Mouse (Mus musculus) heart, postnatal 36 days (tissue): ENCODE results near the gene Dkkl1. TPM values are rescaled to one million over a fixed set of nuclear protein-coding genes. Genes with fewer than 3 reads are reported as not detected.

Source experiments
- DNase-seq, 2 experiments: peaks; one replicate each; pipeline ENCODE4 v3.0.0; 2021 to 2022
- intact Hi-C: fragments of 180-260 bp; cut with DNase I; formaldehyde crosslinking; loops from one replicate; pipeline ENCODE4 v1.15.1; 2025
- total RNA-seq, 2 experiments: library from RNA; stranded (reverse); gene quantifications; 2 replicates each; pipeline ENCODE4 v1.2.3; 2021

The Dkkl1 gene
- total RNA-seq, 2 experiments from 2014 or later = not detected

GRCm38 (mm10) chr7:45195341-45196175, 16.4 kb downstream of the Dkkl1 start:
- DNase-seq = no peak
- intact Hi-C loops = no loop called here

- intact Hi-C loops = no loop called here
Measured at GRCm38 (mm10) chr7:45193871-45194785, 17.8 kb downstream of the Dkkl1 start.

DNA sequence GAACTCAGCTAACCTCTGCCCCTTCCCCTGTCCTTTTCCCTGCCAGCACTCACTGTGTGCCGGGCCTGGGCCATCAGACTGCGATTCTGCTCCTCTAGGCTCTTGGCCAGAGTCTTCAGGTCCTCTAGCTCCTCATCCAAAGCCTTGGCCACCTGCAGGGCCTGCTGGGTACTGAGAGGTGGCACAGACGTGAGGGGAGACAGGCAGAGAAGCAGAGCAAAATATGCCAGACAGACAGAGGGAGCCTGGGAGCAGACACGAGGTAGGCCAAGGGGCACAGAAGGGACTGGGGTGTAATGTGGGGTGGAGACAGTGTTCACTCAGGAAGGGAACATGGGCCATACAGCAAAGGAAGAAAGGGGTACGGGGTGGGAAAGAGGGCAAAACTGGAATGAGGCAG, 18.5 kb downstream of the Dkkl1 start:
- intact Hi-C loops = no loop called here
- no peak for DNase-seq

More at GRCm38 (mm10) chr7:45193871-45194785, 17.8 kb downstream of the Dkkl1 start:
- DNase-seq = no peak

DNA sequence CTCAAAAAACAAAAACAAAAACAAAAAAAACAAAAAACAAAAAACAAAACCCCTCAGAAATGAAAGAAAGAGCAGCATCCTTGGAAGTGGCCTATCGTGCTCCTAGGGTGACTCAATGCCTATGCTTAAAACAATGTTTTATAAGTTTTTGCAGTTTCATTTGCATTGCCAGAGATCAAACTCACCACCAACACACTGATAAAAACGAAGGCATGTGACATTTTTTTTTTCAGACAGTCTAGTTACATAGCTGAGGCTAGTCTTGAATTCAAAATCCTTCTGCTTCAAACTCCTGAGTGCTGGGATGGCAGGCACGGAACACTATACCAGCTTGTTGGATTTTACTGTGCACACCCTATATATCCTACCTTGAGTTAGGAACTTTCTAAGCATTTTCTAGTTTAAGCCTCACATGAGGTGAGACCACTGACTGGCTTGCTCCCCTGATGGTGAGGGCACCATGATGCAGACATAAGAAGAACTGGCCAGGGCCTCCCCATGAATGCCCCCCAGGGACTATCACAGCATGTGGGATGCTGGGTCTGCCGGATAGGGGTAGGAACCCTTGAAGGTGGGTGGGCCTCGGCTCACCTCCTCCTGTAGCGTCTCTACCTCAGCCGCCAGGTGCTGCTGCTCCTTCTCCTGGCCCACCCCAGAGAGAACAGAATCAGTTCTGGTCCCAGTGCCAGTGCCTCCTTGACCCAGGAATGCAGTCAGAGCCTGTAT, 19.2 kb downstream of the Dkkl1 start:
- intact Hi-C loops = no loop called here
- no peak for DNase-seq

DNA sequence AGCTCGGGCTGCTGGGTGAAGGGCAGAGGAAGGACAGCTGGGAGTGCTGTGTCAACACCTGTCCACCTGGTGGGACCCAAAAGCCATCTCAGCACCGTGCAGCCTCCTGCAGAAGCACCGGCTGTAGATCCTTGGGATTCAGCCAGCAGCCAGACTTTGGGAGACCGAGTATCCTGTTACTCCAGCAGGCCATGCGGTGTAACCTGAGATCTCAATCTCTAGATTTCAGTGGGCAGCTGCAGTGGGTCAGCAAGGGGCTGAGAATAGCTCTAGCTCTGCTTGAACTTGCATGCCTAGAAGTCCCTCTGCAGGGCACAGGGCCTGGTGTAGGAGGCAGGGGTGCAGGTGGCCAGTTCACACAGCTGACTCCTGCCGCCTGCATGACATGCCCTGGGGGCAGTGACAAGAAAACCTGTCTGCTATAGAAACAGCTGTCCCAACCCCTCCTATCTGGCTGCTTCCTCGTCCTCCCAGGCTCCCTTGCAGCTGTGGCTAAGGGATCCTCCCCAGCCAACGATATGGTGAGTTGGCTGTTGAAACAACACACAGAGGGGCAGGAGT, 20.1 kb downstream of the Dkkl1 start:
- intact Hi-C loops = no loop called here
- no peak for DNase-seq

GRCm38 (mm10) chr7:45191161-45191560, 20.8 kb downstream of the Dkkl1 start:
- DNase-seq = no peak
- intact Hi-C loops = no loop called here

- DNase-seq = no peak
- intact Hi-C loops = no loop called here
Measured at GRCm38 (mm10) chr7:45190186-45190585, 21.8 kb downstream of the Dkkl1 start.

- no peak for DNase-seq
- intact Hi-C loops = no loop called here
Measured at GRCm38 (mm10) chr7:45189600-45189999, 22.3 kb downstream of the Dkkl1 start.

GRCm38 (mm10) chr7:45185921-45186320, 26.0 kb downstream of the Dkkl1 start:
- intact Hi-C loops = no loop called here
- no peak for DNase-seq

DNA sequence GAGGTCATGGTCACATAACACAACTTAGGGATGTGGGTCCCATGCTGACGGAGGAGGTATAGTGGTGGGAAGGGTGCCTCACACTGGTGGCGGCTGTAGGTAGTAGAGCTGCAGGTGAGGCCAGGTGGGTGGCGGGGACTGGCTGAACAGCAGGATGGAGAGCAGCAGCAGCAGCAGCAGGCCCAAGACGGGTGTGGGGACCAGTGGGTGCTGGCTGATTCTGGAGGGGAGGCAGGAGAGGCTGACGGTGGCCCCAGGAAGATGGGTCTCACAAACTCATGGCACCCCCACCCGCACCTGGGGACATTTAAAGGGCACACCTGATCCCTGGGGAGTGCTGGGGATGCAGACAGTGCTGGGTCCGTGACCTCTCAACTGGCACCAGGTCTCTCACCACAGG, 28.3 kb downstream of the Dkkl1 start:
- intact Hi-C loops = no loop called here
- no peak for DNase-seq

- DNase-seq = no peak
- intact Hi-C loops = no loop called here
Measured at GRCm38 (mm10) chr7:45182606-45183005, 29.3 kb downstream of the Dkkl1 start.

DNA sequence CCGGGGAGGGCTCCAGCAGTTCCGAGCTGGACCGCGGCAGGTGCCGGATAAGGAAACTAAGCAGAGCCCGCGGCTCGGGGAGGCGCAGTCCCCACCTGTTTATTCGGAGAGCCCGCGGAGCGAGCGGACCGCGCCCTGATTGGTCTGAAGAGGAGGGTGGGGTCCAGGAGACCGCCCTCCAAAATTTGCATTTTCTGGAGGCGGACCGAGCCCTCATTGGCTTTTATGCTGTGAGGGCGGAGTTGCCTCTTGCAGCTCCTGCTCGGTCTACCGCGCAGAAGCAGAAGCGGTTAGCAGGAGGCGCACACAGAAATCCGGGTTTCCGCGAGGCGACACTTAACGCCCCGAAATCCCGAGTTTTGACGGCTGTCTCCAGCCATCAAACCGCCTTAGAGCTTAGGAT, 29.7 kb downstream of the Dkkl1 start:
- DNase-seq = peak; percentile 82 to 84
- intact Hi-C loops = no loop called here

GRCm38 (mm10) chr7:45181540-45181939, 30.4 kb downstream of the Dkkl1 start:
- intact Hi-C loops = no loop called here
- DNase-seq = no peak

DNA sequence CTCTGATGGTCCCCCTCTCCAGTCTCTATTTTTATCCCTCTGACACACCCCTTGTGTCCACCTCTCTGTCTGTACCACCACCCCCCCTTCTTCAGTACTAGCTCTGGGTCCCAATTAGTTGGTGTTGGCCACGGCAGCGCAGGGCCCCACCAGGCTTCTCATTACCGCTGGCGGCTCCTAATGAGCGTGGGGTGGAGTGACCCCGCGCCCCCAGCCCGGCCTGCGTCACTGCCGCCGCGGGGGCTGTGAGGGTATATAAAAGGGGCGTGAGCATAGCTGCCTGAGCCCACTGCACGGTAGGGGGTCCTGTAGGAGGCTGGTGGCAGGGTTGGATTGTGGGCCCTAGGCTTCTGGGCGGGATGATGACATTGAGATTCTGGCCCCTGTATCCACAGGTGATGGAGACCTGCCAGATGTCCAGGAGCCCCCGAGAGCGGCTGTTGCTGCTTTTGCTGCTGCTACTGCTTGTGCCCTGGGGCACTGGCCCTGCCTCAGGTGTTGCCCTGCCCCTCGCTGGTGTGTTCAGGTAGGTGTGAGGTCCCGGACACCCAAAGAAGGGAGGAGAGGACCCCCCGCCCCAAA, 31.0 kb downstream of the Dkkl1 start, which contains the start of gene Pth2:
Gene Pth2, plus strand, starts transcription at position 100 of the 582 bp plus-strand sequence.
- intact Hi-C loops = no loop called here
- DNase-seq = no peak

DNA sequence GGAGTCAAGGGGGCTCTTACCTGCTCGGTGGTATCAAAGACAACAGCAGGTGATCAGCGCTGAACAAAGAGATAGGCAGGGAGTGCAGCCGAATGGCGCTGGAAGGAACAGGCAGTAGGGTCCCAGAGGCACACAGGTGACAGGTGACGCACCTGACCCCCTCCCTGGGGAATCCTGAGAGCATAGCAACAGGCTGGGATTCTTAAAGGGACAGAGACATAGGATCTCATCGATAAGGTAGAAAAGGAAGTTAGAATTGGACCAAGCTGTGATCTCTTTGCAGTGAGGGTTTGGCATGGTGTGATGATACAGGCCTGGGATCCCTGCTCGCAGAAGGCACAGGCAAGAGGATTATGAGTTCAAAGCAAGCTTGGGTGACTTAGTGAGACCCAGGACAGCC, 32.5 kb downstream of the Dkkl1 start, which contains the start of gene Gfy:
Gene Gfy, minus strand, starts transcription at position 101 of the 400 bp plus-strand sequence.
- DNase-seq = no peak
- intact Hi-C loops = no loop called here

DNA sequence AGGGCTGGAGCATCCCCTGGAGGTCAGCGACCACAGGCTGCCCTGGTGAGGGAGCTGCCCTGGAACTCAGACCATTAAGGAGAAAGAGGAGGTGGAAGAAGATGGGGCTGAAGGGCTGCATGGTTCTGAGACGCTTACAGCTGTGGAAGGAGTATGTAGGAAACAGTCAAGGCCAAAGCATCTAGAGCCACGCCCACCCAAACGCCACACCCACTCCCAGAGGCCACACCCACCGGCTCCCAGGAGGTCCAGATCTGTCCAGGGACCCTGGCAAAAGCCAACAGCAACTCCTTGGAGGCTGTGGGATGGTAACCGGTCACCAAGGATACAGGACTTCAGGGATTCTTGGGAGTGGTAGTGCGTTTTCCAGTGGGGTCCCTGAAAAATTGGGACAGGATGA, 33.4 kb downstream of the Dkkl1 start:
- DNase-seq = no peak
- intact Hi-C loops = no loop called here

DNA sequence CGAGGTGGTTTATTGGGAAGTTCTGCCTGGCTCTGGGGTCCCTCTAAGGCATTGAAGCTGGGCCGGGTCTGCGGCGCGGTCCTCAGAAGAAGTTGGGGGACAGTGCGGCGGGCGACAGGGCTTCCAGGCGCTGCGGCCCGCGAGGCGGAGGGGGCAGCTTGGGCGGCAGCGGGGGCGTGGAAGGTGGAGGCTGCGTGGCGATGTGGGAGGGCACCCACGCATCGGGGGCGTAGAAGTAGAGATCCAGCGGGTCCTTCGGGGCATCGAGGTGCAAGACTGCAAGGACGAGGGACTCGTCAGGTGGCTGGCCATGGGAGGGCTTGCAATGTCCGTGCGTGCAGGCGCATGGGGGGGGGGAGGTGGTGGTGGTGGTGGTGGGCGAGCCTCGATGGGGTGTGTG, 35.6 kb downstream of the Dkkl1 start:
- intact Hi-C loops = no loop called here
- DNase-seq = no peak

GRCm38 (mm10) chr7:45175929-45176328, 36.0 kb downstream of the Dkkl1 start:
- no peak for DNase-seq
- intact Hi-C loops = no loop called here

GRCm38 (mm10) chr7:45175398-45175797, 36.5 kb downstream of the Dkkl1 start:
- intact Hi-C loops = no loop called here
- DNase-seq = no peak
